Mouse (Mus musculus): Measurements from ENCODE around the gene Cd99l2.
"Not testable (repeated sequence)": the region's sequence is repeated elsewhere in the genome, so short reads cannot be mapped to it uniquely, and the experiment has no call there.

Cd99l2 gene

DNA sequence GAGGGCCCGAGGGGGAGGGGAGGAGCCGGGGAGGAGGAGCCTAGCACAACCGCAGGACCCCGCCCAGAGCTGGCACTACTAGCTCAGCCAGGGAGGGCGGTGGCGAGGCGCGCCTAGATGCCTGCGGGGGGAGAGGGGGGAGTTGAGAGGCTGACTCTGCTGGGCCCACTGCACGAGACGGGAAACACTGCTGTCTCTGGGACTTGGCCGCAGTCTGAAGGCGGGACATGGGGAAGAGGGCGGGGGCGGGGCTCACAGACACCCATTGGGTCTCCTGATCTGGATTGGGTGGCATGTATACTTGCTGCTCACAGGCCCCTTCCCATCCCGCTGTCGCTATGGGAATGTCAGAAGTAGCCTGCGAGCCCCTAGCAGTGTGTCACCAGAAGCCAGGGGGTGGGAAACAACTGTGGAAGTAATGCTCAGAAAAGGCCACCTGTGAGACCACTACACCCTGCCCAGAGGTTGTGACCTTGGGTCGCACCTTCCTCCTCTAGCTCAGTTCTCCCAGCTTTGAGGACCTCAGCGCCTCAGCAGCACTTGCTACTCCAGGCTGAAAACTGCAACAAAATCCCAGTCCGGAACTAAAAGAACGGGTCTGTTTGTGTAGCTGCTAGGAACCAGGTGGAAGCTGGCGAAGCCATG lies at the start of gene Cd99l2:
Gene Cd99l2 (minus strand): TSS at position 216 of the 645 bp plus-strand sequence.
- DNase-seq (ENCODE audit: low read depth, low spot score): peak; percentile 36

DNA sequence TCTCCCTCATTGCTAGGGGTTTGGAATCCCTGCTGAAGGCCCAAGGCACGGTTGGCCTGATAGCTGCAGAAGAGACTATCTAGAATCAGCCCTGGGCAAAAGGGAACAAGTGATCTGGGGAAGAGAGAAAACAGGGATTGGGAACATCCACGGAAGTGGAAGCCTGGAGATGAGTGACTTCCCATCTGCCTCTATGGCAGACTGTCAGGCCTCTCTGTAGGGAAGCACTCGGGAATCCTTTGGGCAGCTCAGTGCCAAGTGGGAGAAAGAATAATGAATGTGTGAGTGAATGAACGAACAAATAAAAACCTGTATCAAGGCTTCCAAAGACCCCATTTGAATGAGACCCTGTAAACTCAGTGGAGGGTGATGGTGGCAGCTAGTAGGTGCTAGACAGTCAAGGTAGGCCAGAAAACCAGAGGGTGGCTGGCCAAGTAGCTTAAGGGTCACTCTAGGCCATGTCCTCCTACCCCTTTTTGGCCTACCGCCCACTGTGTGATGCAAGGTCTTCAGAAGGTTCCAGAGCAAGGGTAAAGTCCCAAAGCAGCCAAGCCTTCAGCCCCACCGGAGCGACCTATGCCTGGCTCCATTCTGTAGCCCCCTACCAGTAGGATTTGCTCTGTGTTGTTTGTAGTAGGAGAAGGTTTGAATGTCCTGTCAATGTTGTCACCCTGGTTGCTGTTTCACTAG lies 48.3 kb upstream of the Cd99l2 start:
- no peak for DNase-seq (ENCODE audit: low read depth, low spot score)

- DNase-seq (ENCODE audit: low read depth, low spot score): no peak
Observed at GRCm38 (mm10) chrX:71537791-71538190, 45.1 kb upstream of the Cd99l2 start.

- DNase-seq (ENCODE audit: low read depth, low spot score): no peak
Observed at GRCm38 (mm10) chrX:71534102-71534501, 41.5 kb upstream of the Cd99l2 start.

DNA sequence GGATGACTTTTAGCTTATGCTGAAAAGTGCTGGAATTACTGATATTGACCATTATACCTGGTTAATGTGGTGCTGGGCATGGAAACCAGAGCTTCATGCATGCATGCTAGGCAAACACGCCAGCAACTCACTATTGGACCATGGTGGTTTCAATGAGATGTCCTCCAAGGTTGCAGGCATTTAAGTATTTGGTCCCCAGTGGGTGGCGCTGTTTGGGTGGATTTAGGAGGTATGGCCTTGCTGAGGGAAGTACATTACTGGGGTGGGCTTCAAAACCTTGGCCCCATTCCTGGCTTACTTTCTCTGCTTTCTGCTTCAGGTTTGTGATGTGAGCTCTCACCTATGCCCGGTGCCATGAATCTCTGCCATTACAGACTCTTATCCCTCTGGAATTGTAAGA lies 40.0 kb upstream of the Cd99l2 start:
- DNase-seq (ENCODE audit: low read depth, low spot score): no peak

DNA sequence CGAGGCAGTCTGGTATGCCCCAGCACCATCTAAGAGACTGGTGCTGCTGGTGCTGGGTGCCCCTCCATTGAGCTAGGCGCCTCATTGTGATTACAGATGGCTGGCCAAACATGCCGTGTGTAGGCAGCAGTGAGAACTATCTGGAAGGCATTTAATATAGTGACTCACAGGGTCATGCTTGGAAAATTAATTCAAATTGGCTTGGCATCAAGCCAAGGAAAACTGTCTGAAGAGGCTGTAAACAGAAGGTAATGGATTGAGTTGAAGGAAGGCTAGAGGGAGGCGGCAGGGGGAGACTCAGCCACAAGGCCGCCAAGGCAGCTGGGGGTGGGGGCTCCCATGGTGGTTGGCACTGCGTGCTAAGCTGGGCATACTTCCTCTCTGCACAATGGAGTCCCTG lies 36.0 kb upstream of the Cd99l2 start:
- DNase-seq (ENCODE audit: low read depth, low spot score): no peak

DNA sequence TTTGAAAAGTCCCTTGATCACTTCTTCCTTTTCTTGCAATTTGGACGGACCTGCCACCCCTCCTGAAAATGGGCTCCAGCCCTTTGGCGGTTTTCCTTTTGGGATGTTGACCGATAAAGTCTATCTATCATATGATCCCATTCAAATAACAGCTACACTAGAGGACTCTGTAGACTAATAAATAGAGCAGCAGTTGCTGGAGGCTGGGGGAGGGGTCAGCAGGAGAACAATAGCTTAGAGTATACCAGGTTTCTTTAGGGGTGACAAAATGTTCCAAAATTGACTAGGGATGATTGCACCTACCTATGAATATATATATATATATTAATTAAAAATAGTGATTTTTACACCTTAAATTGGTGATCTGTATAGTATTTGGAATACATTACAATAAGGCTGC lies 35.5 kb upstream of the Cd99l2 start:
- DNase-seq (ENCODE audit: low read depth, low spot score): no peak

DNA sequence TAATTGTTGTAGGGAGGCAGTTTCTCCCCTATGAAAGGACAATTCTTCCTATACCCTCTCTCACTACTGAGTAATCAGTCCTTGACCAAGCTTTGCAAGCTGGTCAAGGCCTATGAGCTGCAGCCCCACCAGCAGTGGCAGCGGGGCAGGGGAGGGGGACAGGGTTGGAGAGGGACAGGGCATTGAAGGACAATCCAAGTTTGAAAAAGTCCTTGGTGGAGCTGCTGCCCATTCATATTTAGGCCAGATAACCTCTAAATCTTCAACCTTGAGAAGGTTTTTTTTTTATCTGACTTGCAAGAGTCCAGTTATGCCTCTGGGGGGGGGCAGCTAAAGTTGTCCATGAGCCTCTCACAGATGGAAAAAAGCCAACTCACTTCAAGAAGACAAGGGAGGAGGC lies 34.8 kb upstream of the Cd99l2 start:
- DNase-seq (ENCODE audit: low read depth, low spot score): no peak

GRCm38 (mm10) chrX:71525593-71526299 lies 33.1 kb upstream of the Cd99l2 start:
- DNase-seq (ENCODE audit: low read depth, low spot score): no peak

- DNase-seq (ENCODE audit: low read depth, low spot score): no peak
Observed at GRCm38 (mm10) chrX:71524310-71524709, 31.7 kb upstream of the Cd99l2 start.

- no peak for DNase-seq (ENCODE audit: low read depth, low spot score)
Observed at GRCm38 (mm10) chrX:71522889-71523288, 30.2 kb upstream of the Cd99l2 start.

DNA sequence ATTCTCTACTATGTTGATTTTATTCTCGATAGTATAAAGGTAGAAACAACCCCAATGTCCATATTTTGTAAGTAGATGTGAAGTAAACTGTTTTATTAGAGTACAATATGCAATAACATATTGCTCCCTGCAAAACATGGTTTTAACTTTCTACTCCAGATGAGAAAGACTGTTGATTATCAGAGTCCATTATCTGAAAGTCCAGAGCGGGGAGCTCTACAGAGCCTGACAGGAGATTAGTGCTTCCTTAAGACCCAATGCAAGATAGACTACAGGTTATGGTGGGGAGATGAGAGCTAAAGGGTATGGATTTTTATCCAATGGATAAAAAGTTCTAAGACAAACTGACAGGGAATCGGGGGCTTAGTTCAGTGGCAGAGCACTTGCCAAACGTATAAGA lies 26.6 kb upstream of the Cd99l2 start:
- no peak for DNase-seq (ENCODE audit: low read depth, low spot score)

DNA sequence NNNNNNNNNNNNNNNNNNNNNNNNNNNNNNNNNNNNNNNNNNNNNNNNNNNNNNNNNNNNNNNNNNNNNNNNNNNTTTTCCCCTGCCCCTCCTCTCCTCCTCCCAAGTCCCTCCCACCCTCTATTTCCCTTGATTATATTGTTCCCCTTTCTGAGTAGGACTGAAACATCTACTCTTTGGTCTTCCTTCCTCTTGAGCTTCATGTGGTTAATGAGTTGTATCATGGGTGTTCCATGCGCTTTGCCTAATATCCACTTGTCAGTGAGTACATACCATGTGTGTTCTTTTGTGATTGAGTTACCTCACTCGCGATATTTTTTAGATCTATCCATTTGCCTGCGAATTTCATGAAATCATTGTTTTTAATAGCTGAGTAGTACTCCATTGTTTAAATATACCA lies 13.9 kb upstream of the Cd99l2 start:
- not testable (repeated sequence) for DNase-seq (ENCODE audit: low read depth, low spot score)

- no peak for DNase-seq (ENCODE audit: low read depth, low spot score)
Observed at GRCm38 (mm10) chrX:71493279-71493656, 619 bp upstream of the Cd99l2 start.

DNA sequence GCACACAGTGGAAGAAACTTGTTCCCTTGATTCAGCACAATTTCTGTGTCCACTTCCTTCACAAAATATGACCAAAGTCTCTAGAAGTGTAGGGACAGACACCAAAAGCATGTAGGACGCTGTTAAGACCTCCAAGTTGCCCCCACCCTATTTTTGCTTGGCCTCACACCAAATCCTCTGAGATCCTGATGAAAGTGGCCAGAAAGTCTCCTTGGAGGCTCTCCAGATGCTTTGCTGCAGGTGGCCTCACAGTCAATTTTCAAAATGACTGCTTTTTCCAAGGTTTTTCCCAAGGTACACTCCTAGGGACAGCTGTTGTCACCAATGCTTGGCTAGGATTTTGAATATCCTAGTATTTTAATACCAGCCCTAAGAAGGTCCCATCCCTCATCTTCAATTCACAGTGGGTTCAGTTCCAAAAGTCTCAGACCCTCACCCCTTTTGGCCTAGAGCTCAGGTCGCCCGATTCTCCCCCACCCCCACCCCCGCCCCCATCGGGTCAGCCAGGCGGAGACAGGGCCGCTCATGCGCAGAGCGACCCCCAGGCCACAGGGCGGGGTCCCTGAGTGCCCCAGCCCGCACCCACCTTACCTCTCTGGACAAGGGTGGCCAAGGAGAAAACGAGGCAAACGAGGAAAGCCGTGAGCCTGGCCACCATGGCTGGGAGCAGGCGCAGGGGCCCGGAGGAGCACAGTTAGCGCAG lies 567 bp downstream of the Cd99l2 start:
- no peak for DNase-seq (ENCODE audit: low read depth, low spot score)

- no peak for DNase-seq (ENCODE audit: low read depth, low spot score)
Observed at GRCm38 (mm10) chrX:71489353-71489752, 3.3 kb downstream of the Cd99l2 start.

DNA sequence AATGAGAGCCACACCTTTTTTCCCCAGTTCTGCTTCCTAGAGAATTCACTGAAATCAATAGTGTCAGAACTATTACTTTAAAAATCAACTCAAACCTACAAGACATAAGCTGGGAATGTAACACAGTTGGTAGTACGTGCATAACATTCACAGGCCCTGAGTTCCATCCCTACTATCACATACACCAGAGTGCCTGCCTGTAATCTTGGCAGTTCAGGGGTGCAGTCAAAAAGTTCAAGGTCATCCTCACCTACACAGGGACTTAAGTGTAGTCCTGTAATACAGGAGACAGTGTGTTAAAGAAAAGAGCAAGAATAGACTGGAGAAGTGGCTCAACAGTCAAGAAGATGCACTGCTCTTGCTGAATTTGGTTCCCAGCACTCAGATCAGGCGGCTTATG lies 10.4 kb downstream of the Cd99l2 start:
- DNase-seq (ENCODE audit: low read depth, low spot score): no peak

DNA sequence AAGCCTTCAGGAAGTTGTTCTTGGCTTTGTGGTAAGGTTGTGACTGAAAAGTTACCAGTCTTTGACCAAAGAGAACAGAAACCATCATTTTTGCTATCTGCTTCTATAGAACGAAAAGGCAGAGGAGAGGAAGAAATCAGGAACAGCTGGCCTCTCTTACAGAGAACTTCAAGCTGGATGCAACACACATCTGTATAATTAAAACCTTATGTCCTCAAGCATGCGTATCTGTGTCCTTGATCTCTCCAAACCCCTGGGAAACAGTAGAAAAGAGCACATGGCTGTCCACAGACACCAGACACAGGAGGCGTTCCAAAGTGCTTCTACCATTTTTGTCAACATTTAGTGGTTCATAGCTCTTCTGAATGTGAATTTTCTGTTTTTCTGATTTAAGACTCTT lies 16.7 kb downstream of the Cd99l2 start:
- DNase-seq (ENCODE audit: low read depth, low spot score): no peak

GRCm38 (mm10) chrX:71475497-71475896 lies 17.2 kb downstream of the Cd99l2 start:
- no peak for DNase-seq (ENCODE audit: low read depth, low spot score)

DNA sequence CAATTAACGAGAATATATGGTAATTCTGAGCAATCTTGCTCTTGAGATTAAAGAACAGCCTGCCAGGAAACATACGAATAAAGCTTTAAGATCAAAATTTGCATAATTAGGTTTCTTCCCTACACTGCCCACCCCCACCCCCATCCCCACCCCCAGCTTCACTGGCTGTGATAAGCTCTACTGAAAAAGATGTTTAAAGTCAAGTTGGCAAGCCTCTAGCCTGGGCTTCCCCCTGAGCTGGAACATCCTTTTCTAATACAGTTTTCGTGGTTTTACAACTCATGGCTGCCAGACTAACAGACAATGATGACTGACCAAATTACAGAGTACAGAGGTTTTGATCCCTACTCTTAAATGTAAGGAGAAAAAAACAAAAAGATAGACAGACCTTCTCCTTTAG lies 17.6 kb downstream of the Cd99l2 start:
- no peak for DNase-seq (ENCODE audit: low read depth, low spot score)

- DNase-seq (ENCODE audit: low read depth, low spot score): no peak
Observed at GRCm38 (mm10) chrX:71474296-71474956, 18.2 kb downstream of the Cd99l2 start.
